Mouse (Mus musculus) cortical plate, adult 2 months (tissue): ENCODE results near the gene Olfr697.

Experiments
- CTCF ChIP-seq: fragments of 200-500 bp; IDR thresholded peaks from 2 replicates; pipeline ENCODE4 v1.5.1; 2011; ENCODE audit warnings: mild to moderate bottlenecking, control low read depth, low read length; ENCODE audit not compliant: insufficient read depth; ENCODE audit errors: extremely low read depth
- POLR2A ChIP-seq: fragments of 200-500 bp; IDR thresholded peaks from 2 replicates; pipeline ENCODE4 v1.6.1; 2011; ENCODE audit warnings: mild to moderate bottlenecking, low read length, control low read depth; ENCODE audit not compliant: insufficient read depth; ENCODE audit errors: extremely low read depth

- TF ChIP-seq CTCF (no peak), POLR2A (no peak)
Measured at GRCm38 (mm10) chr7:106711463-106711862, 30.8 kb downstream of the Olfr697 start.
